Mouse (Mus musculus): Measurements from ENCODE around the gene Rap1gap2. TPM values are rescaled to one million over a fixed set of nuclear protein-coding genes. Genes with fewer than 3 reads are reported as not detected.

The Rap1gap2 gene
- polyA plus RNA-seq, 1 experiment from 2014 or later, result 12.4 TPM

DNA sequence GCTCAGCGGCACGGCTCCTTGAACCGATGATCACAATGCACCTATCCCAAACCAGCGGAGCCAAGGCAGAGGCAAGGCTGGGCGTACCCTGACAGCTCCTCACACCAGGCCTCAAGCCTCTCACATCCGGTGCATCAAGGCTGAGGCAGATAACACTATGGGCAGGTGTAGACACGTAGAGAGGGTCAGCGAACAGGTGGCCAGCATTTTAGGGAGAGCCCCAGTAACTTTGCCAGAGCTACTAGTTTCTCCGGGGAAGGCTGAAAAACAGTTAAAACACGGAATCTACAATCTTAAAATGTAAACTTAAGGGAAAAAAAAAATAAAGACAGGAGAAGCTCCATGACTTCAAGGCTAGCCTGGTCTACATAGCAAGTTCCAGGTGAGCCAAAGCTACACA lies 98.1 kb downstream of the Rap1gap2 start:
- Histone ChIP-seq H3K4me2 (replicated peaks) (no peak overlapping the region), H3K36me3 (no peaks in the 10 kb centered on the region), H3K4me3 (replicated peaks) (no peak overlapping the region), H3K9me3 (no peaks in the 10 kb centered on the region), H3K9ac (no peak overlapping the region), H3K27ac (no peak overlapping the region), H3K27me3 (replicated peaks) (no peaks in the 10 kb centered on the region), H3K4me1 (replicated peaks) (no peaks in the 10 kb centered on the region; the same call in 1 of the 2 replicates)
- 85% methylated on average over 10 of the region's 10 CpGs for WGBS
- ATAC-seq, result no peak

DNA sequence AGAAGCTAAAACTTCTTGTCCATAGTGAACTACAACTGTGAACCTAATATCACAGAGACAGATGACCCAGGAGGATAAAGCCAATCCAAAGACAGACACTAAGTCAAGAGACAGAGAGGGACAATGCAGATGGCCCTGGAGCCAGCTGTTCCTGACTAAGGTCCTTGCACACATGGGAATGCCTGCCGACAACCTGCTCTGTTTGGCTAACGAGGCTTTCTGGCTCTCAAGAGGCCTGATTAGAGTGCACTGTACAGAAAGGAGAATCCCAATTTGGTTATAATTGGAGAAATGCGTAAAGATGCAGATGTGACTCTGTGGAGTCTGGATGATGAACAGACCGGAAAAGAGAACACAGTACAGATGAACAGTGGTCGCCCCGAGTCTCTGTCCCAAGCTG lies 104.4 kb downstream of the Rap1gap2 start:
- H3K36me3 ChIP-seq, result no peaks in the 10 kb centered on the region
- H3K27me3 ChIP-seq (replicated peaks), result no peaks in the 10 kb centered on the region
- H3K4me2 ChIP-seq (replicated peaks), result no peak overlapping the region
- ATAC-seq, result no peak
- no peaks in the 10 kb centered on the region for H3K9me3 ChIP-seq
- H3K4me3 ChIP-seq (replicated peaks), result no peak overlapping the region
- H3K27ac ChIP-seq, result no peak overlapping the region
- no peak overlapping the region for H3K9ac ChIP-seq
- H3K4me1 ChIP-seq (replicated peaks), result 0 out of 2 replicates have a peak, but pooled peaks cover 3% of the 10 kb centered on the region
- WGBS, result 89% methylated on average over 6 of the region's 6 CpGs

DNA sequence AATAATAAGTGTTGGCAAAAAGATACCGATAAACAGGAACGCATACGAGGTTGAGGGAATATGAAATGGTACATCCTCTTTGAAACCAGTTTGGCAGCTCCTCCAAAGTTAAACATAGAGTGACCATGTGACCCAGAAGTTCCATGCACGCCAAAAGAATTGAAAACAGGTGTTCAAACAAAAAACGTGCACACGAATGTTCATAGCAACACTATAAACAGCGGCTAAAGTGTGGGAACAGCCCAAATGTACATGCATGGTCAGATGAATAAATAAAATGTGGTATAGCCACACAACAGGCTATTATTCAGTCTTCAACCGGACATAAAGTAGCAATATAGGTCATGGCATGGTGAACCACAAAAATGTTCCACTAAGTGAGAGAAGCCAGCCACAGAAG lies 108.2 kb downstream of the Rap1gap2 start:
- peaks cover 10% of the 10 kb centered on the region; the same call in 1 of the 2 replicates for H3K4me1 ChIP-seq (replicated peaks)
- WGBS, result 62% methylated on average over 8 of the region's 8 CpGs
- no peaks in the 10 kb centered on the region for H3K27me3 ChIP-seq (replicated peaks)
- H3K27ac ChIP-seq, result no peak overlapping the region
- H3K4me3 ChIP-seq (replicated peaks), result no peak overlapping the region
- H3K9ac ChIP-seq, result no peak overlapping the region
- H3K9me3 ChIP-seq, result no peaks in the 10 kb centered on the region
- H3K4me2 ChIP-seq (replicated peaks), result no peak overlapping the region
- peak; percentile 38; the same call in 1 of the 2 replicates for ATAC-seq
- no peaks in the 10 kb centered on the region for H3K36me3 ChIP-seq

DNA sequence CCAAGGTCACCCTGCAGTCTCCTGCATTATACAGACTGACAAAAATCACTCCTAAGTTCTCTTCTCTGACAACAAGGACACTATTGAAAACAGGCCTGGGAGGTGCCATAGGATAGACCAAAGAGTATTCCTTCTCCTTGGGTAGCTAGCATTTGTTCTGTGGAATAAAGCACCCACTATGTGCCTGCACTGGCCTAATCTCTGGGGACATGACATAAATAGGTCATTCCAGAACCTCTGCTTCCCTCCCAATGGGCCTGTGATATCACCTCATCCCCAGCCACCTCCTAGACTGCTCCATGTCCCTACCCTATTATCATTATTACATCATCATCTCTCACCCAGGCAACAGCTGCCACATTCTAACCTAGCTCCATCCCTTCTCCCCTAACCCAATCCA lies 108.7 kb downstream of the Rap1gap2 start:
- no peak for ATAC-seq
- H3K4me1 ChIP-seq (replicated peaks), result peaks cover 9% of the 10 kb centered on the region; the same call in 1 of the 2 replicates
- H3K9me3 ChIP-seq, result no peaks in the 10 kb centered on the region
- H3K4me2 ChIP-seq (replicated peaks), result no peak overlapping the region
- no peak overlapping the region for H3K27ac ChIP-seq
- H3K9ac ChIP-seq, result no peak overlapping the region
- no peaks in the 10 kb centered on the region for H3K36me3 ChIP-seq
- no peak overlapping the region for H3K4me3 ChIP-seq (replicated peaks)
- no peaks in the 10 kb centered on the region for H3K27me3 ChIP-seq (replicated peaks)

DNA sequence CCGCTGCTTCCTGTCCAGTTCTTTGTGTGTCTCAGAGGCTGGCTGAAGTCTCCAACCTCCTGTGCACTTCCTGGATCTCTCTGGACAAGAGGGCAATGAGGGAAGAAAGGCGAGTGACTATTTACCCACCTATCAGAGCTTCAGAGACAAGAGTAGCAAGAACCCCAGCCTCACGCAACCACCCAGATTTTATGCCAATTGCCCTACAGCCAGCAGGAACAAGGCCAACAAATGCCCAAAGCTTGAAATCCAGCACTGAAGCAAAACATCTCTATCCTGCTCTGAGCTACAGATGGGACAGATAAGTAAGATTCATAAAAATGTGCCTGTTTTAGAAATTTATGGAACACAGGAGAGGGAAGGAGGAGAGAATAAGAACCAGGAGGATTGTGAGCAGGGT lies 109.7 kb downstream of the Rap1gap2 start:
- no peak for ATAC-seq
- H3K36me3 ChIP-seq, result no peaks in the 10 kb centered on the region
- peaks cover 7% of the 10 kb centered on the region; the same call in 1 of the 2 replicates for H3K4me1 ChIP-seq (replicated peaks)
- 0 out of 2 replicates have a peak overlapping the region, but pooled peaks have one; percentile 6 for H3K27ac ChIP-seq
- H3K9ac ChIP-seq, result no peak overlapping the region
- H3K4me2 ChIP-seq (replicated peaks), result no peak overlapping the region
- H3K4me3 ChIP-seq (replicated peaks), result no peak overlapping the region
- 60% methylated on average over 3 of the region's 3 CpGs for WGBS
- H3K27me3 ChIP-seq (replicated peaks), result no peaks in the 10 kb centered on the region
- H3K9me3 ChIP-seq, result no peaks in the 10 kb centered on the region

DNA sequence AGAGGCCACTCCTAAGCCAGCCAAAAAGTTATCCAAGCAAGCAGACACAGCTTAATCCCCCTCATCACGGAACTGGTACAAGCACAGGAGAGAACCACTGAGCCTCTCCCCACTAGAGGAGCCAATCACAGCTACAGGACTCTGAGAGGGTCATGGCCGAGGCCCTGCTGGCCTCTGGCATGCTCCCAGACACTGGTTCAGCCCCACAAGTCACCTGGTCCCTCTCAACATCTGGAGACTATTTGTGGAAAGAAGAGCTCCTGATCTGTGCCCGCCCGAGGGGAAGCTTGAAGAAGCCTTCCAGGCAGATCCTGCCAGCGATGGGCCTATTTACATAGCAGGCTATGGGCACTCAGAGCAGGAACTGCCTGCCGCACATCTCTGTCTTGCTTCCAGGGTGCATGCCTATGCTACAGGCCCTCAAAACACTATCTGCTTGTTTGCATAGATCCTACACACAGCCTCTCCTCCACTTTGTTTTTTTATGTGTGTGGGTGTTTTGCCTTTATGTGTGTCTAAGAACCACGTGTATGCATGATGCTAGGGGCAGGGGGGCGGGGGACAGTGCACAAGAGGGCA lies 111.1 kb downstream of the Rap1gap2 start:
- no peak overlapping the region for H3K4me3 ChIP-seq (replicated peaks)
- no peaks in the 10 kb centered on the region for H3K9me3 ChIP-seq
- no peak overlapping the region for H3K27ac ChIP-seq
- H3K27me3 ChIP-seq (replicated peaks), result no peaks in the 10 kb centered on the region
- H3K9ac ChIP-seq, result no peak overlapping the region
- H3K4me2 ChIP-seq (replicated peaks), result no peak overlapping the region
- H3K4me1 ChIP-seq (replicated peaks), result peaks cover 7% of the 10 kb centered on the region; the same call in 1 of the 2 replicates
- WGBS, result 55% methylated on average over 8 of the region's 8 CpGs
- H3K36me3 ChIP-seq, result no peaks in the 10 kb centered on the region
- ATAC-seq, result no peak

DNA sequence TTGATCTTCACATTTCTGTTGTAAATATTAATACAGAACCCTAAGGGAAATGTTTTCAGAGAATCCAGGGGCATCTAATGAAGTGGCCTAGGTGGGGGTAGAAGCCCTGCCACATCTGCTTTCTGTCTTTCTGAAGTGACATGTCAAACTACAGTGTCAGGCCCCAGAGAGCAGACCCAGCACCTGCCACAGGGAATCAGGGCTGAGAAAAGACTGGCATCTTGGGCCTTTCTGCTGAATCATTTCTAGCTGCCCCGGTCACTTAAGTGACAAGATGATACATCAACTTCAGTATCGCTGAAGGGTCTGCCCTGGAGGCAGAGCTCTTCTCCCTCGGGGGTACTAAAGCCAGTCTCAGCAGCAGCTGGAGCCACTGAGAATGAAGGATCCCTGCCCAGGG lies 111.7 kb downstream of the Rap1gap2 start:
- H3K4me1 ChIP-seq (replicated peaks), result peaks cover 9% of the 10 kb centered on the region
- no peak overlapping the region for H3K27ac ChIP-seq
- no peak overlapping the region for H3K4me2 ChIP-seq (replicated peaks)
- H3K9me3 ChIP-seq, result no peaks in the 10 kb centered on the region
- no peaks in the 10 kb centered on the region for H3K36me3 ChIP-seq
- no peaks in the 10 kb centered on the region for H3K27me3 ChIP-seq (replicated peaks)
- 36% methylated on average over 3 of the region's 3 CpGs for WGBS
- H3K4me3 ChIP-seq (replicated peaks), result no peak overlapping the region
- no peak overlapping the region for H3K9ac ChIP-seq
- ATAC-seq, result no peak

DNA sequence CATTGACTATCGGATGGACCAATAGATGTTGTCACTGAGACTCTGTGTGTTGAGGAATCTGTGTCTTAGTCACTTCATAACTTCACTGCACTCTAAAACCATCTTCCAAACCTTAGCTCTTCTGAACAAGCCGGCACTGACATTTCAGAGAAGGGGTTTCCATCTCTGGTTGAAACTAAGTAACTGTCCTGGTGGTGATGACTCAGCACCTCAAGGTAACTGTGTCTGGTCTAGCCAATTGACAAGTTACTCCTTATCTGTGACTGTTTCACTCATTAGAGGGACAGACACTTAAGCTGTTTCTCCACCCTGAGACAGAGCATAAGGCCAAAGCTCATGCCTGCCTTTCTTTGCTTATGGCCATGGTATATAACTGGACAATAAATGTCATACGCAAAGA lies 114.1 kb downstream of the Rap1gap2 start:
- Histone ChIP-seq H3K36me3 (no peaks in the 10 kb centered on the region), H3K4me1 (replicated peaks) (peaks cover 20% of the 10 kb centered on the region), H3K4me2 (replicated peaks) (no peak overlapping the region), H3K4me3 (replicated peaks) (no peak overlapping the region), H3K27ac (no peak overlapping the region), H3K27me3 (replicated peaks) (no peaks in the 10 kb centered on the region), H3K9me3 (no peaks in the 10 kb centered on the region), H3K9ac (no peak overlapping the region)
- no peak for ATAC-seq
- 93% methylated on average over 3 of the region's 3 CpGs for WGBS

DNA sequence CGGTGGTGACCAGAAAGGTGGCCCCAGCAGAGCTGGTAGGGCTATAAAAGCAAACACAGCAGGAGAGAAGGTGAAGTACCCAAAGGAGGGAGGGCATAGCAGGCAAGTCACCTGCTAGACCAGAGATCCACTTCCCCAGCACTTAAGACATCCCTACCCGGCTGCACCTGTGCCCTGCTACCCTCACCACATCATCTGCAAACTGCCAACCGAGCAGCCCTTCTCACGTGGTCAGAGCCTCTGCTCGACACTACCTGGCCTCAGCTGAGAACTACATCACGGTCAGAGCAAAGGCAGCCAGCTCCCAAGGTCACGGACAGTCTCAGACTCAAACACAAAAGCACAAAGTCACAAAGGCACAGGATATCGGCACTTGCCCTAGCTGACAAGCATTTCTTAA lies 116.8 kb downstream of the Rap1gap2 start:
- Histone ChIP-seq H3K4me1 (replicated peaks) (peaks cover 16% of the 10 kb centered on the region), H3K9ac (no peak overlapping the region), H3K36me3 (no peaks in the 10 kb centered on the region), H3K27ac (peak overlapping the region; percentile 34; the same call in 1 of the 2 replicates), H3K27me3 (replicated peaks) (no peaks in the 10 kb centered on the region), H3K9me3 (no peaks in the 10 kb centered on the region), H3K4me3 (replicated peaks) (no peak overlapping the region), H3K4me2 (replicated peaks) (no peak overlapping the region)
- ATAC-seq, result no peak
- WGBS, result 53% methylated on average over 8 of the region's 8 CpGs

DNA sequence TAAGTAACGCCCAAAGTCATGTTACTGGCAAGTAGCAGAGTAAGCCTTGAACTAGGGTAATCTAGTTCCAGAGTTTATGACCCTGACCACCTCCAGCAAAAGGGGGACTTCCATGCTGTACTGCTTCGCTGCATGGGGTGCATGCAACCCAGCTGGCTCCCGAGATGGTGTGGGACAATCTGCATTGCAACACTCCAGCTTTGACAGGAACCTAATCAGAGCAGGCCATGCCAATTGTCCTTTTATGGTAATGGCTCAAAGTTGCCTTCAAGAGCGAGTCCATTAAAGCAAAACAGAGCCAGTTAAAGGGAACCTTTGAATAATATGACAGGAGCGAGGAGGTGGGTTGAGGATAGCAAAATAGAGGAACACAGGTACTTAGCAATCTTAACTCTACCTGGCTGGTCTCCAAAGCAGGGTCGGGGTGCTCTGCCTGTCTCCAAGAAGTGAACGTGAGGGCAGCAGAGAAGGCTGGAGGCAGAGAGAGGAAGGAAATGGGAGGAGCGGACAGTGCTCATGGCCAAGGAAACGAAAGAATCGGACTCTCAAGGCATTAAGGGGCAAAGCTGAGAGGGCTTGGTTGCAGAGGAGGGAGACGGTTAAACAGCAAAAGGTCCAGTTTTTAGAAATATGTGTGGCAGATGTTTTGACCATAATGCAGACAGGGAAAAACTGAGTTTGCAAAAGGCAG lies 117.4 kb downstream of the Rap1gap2 start:
- Histone ChIP-seq H3K9ac (no peak overlapping the region), H3K27ac (peak overlapping the region; percentile 34; the same call in 1 of the 2 replicates), H3K4me1 (replicated peaks) (peaks cover 19% of the 10 kb centered on the region), H3K9me3 (no peaks in the 10 kb centered on the region), H3K36me3 (no peaks in the 10 kb centered on the region), H3K27me3 (replicated peaks) (no peaks in the 10 kb centered on the region), H3K4me2 (replicated peaks) (0 out of 2 replicates have a peak overlapping the region, but pooled peaks have one; percentile 9), H3K4me3 (replicated peaks) (no peak overlapping the region)
- WGBS, result 55% methylated on average over 11 of the region's 11 CpGs
- no peak for ATAC-seq

DNA sequence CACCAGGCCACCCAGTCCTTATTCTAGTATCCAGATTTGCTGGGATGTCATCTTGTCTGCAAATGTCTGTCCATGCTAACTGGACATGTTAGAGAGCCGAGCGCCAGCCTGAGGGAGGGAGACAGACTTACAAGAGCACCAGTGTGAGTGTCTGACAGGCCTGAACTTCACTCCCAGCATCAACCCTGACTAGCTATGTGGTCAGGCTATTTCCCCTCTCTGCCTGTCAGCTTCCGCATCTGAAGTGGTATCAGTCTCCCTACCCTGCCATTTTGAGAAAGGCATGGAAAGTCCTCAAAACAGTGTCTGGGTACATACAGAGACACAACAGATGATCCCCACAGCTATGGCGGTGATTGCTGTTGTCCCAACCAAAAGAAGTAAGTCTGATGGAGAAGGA lies 119.6 kb downstream of the Rap1gap2 start:
- Histone ChIP-seq H3K4me3 (replicated peaks) (no peak overlapping the region), H3K4me1 (replicated peaks) (peaks cover 26% of the 10 kb centered on the region), H3K27me3 (replicated peaks) (no peaks in the 10 kb centered on the region), H3K4me2 (replicated peaks) (no peak overlapping the region), H3K36me3 (no peaks in the 10 kb centered on the region), H3K9ac (no peak overlapping the region), H3K9me3 (no peaks in the 10 kb centered on the region), H3K27ac (no peak overlapping the region)
- no peak for ATAC-seq
- WGBS, result 89% methylated on average over 4 of the region's 4 CpGs

DNA sequence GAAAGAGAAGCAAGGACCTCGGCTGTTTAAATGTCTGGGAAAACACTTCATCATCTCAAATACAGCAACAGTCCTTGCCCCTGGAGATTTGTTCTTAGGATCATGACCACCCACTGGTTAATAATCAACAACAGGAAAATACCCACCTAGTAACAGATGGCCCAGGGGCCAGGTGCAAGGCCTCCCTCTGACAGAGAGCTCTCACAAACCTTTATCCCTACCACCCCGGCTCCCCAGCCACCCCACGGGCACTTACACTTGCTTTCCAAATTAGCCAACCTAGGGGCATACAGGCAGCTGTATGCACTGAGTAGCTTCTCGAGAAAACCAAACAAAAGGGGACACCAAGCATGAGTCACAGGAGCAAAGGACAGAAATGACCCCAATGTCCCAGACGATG lies 121.5 kb downstream of the Rap1gap2 start:
- no peak overlapping the region for H3K4me3 ChIP-seq (replicated peaks)
- no peaks in the 10 kb centered on the region for H3K27me3 ChIP-seq (replicated peaks)
- ATAC-seq, result peak; percentile 43
- H3K9me3 ChIP-seq, result no peaks in the 10 kb centered on the region
- 51% methylated on average over 5 of the region's 5 CpGs for WGBS
- H3K36me3 ChIP-seq, result no peaks in the 10 kb centered on the region
- peaks cover 26% of the 10 kb centered on the region for H3K4me1 ChIP-seq (replicated peaks)
- H3K27ac ChIP-seq, result peak overlapping the region; percentile 71; the same call in 1 of the 2 replicates
- no peak overlapping the region for H3K9ac ChIP-seq
- H3K4me2 ChIP-seq (replicated peaks), result peak overlapping the region; percentile 30; the same call in 1 of the 2 replicates

DNA sequence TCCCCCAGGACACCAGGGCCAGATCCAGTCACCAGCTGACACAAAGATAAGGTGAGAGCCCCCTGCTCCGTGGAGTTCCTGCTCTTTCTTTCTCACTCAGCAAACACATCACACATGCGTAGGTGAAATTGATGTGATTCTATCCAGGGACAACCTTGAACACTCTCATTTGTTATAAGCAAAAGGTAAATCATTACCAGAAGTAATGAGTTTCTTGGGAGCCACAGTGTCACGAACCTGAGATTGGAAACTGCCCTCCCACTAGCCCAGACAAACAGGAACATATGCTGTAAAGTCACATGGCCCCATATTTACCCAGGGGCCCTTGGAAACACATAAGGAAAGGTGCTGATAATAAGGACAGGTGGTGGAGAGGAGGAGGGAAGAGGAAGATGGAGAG lies 122.8 kb downstream of the Rap1gap2 start:
- H3K9me3 ChIP-seq, result no peaks in the 10 kb centered on the region
- peak overlapping the region; percentile 71 for H3K27ac ChIP-seq
- 39% methylated on average over 3 of the region's 3 CpGs for WGBS
- H3K4me3 ChIP-seq (replicated peaks), result no peak overlapping the region
- H3K9ac ChIP-seq, result no peak overlapping the region
- peak overlapping the region; percentile 42 for H3K4me2 ChIP-seq (replicated peaks)
- peak; percentile 90 for ATAC-seq
- H3K27me3 ChIP-seq (replicated peaks), result no peaks in the 10 kb centered on the region
- no peaks in the 10 kb centered on the region for H3K36me3 ChIP-seq
- H3K4me1 ChIP-seq (replicated peaks), result peaks cover 14% of the 10 kb centered on the region; the same call in 1 of the 2 replicates
